Mouse (Mus musculus) ES-E14 (cell line): ENCODE data around the gene 1110008L16Rik.

Experiments used
- CHD2 ChIP-seq: IDR thresholded peaks from 2 replicates; pipeline ENCODE4 v1.6.1; 2014; ENCODE audit warnings: mild to moderate bottlenecking, low read depth, low read length, inconsistent platforms
- HCFC1 ChIP-seq: IDR thresholded peaks from 2 replicates; pipeline ENCODE4 v1.6.1; 2012; ENCODE audit warnings: low read length, inconsistent platforms, borderline replicate concordance; ENCODE audit not compliant: insufficient read depth
- MAFK ChIP-seq: IDR thresholded peaks from 2 replicates; pipeline ENCODE4 v1.6.1; 2014; ENCODE audit warnings: mild to moderate bottlenecking, low read depth, low read length, inconsistent platforms; ENCODE audit not compliant: insufficient read depth
- ZC3H11A ChIP-seq: IDR thresholded peaks from 2 replicates; pipeline ENCODE4 v1.6.1; 2012; ENCODE audit warnings: low read depth, mild to moderate bottlenecking, inconsistent platforms, low read length, borderline replicate concordance
- ZNF384 ChIP-seq: IDR thresholded peaks from 2 replicates; pipeline ENCODE4 v1.6.1; 2012; ENCODE audit warnings: low read depth, low read length, inconsistent platforms

DNA sequence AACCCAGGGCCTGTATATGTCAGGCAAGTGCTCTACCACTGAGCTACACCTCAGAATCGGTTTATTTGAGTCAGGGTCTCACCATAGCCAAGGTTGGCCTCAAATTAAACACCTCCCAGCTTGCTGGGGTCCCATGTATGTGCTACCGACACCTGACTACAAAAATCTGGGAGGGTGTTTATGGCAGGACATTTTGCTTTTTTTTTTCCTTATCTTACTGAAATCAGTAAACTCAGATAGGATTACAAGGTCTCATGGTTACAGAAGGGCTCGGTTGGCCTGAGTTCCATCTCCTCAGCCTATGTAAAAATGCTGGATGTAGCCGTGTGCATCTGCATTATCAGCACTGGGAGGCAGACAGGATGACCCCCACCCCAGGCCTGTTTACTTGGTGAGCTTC lies 29.4 kb downstream of the 1110008L16Rik start:
- TF ChIP-seq HCFC1 (no peak), CHD2 (no peak), ZC3H11A (no peak), MAFK (no peak), ZNF384 (no peak)
